In genomic region chr17:49063789-49064188, GRCm38 (mm10) we compare ENCODE assay signal across 14 mouse cellular contexts.
DNase-seq lines count a peak whose midpoint lies in the region; ATAC-seq and TF ChIP-seq lines count a peak whose summit lies in the region.
"Had no signal": no experiment of that assay in that cellular context is flagged by ENCODE, and none has a peak within 500 bp of the region (broad histone marks: within the 10 kb centered on the region; RNA-seq: fewer than 3 reads in every experiment).

No protein-coding gene starts in this region.

- TF ChIP-seq CTCF in stomach, postnatal 0 days (IDR thresholded peaks at IDR 0.05; ENCODE audit: low read depth): no peak

- H3K36me3 ChIP-seq in hindbrain, embryonic 11.5 days (ENCODE audit: control insufficient read depth, insufficient read depth, low read length): no peaks in the 10 kb centered on the region
- H3K36me3 ChIP-seq in hindbrain, embryonic 12.5 days: no peaks in the 10 kb centered on the region
- H3K36me3 ChIP-seq in hindbrain, embryonic 16.5 days (ENCODE audit: control insufficient read depth, insufficient read depth, low read length): no peaks in the 10 kb centered on the region
- no peaks in the 10 kb centered on the region for H3K36me3 ChIP-seq in neural tube, embryonic 14.5 days (ENCODE audit: control insufficient read depth, insufficient read depth, low read length)
- no peaks in the 10 kb centered on the region for H3K36me3 ChIP-seq in stomach, postnatal 0 days (ENCODE audit: control insufficient read depth, insufficient read depth, low read length)
- H3K36me3 ChIP-seq: limb, embryonic 13.5 days had no signal

- H3K27me3 ChIP-seq in hindbrain, embryonic 11.5 days (ENCODE audit: control insufficient read depth, insufficient read depth, low read length): no peaks in the 10 kb centered on the region
- no peaks in the 10 kb centered on the region for H3K27me3 ChIP-seq in hindbrain, embryonic 12.5 days
- no peaks in the 10 kb centered on the region for H3K27me3 ChIP-seq in hindbrain, embryonic 16.5 days (replicated peaks; ENCODE audit: control insufficient read depth, insufficient read depth, low read length)
- H3K27me3 ChIP-seq in neural tube, embryonic 14.5 days (ENCODE audit: control insufficient read depth, insufficient read depth, low read length): no peaks in the 10 kb centered on the region
- H3K27me3 ChIP-seq in stomach, postnatal 0 days (ENCODE audit: control insufficient read depth, insufficient read depth, low read length): no peaks in the 10 kb centered on the region

- DNase-seq in hindbrain, embryonic 11.5 days (ENCODE audit: low spot score): peak; percentile 12
- peak; percentile 58 to 60 for DNase-seq in right cerebral cortex, postnatal 10 days (ENCODE audit: low spot score in 2 of 2)
- DNase-seq in right cerebral cortex, postnatal 14 days: no peak
- DNase-seq in adipocyte (ENCODE audit: low spot score): no peak
- DNase-seq in stomach, postnatal 0 days (ENCODE audit: low spot score): no peak
- DNase-seq: cerebellum, adult 11-12 months; heart, postnatal 4 days; lung, postnatal 36 days; thymus, postnatal 36 days had no signal

- H3K4me1 ChIP-seq in hindbrain, embryonic 11.5 days (replicated peaks; ENCODE audit: control insufficient read depth, insufficient read depth, low read length): no peaks in the 10 kb centered on the region
- peaks cover 6% of the 10 kb centered on the region; the same call in 1 of the 2 replicates for H3K4me1 ChIP-seq in hindbrain, embryonic 12.5 days
- peaks cover 4% of the 10 kb centered on the region; the same call in 1 of the 2 replicates for H3K4me1 ChIP-seq in hindbrain, embryonic 16.5 days (ENCODE audit: control insufficient read depth, insufficient read depth, low read depth, low read length)
- H3K4me1 ChIP-seq in neural tube, embryonic 14.5 days (ENCODE audit: control insufficient read depth, insufficient read depth, low read length): 0 out of 2 replicates have a peak, but pooled peaks cover 5% of the 10 kb centered on the region
- no peaks in the 10 kb centered on the region for H3K4me1 ChIP-seq in stomach, postnatal 0 days (replicated peaks; ENCODE audit: control insufficient read depth, insufficient read depth)

- 33% methylated on average over 3 of the region's 3 CpGs for WGBS in hindbrain, embryonic 11.5 days
- WGBS in hindbrain, embryonic 12.5 days: 33% methylated on average over 3 of the region's 3 CpGs
- 24% methylated on average over 3 of the region's 3 CpGs for WGBS in hindbrain, embryonic 16.5 days
- 15% methylated on average over 3 of the region's 3 CpGs for WGBS in neural tube, embryonic 14.5 days
- WGBS in stomach, postnatal 0 days: 36% methylated on average over 3 of the region's 3 CpGs

- H3K9ac ChIP-seq in hindbrain, embryonic 11.5 days (ENCODE audit: low read depth, low read length): no peak overlapping the region
- no peak overlapping the region for H3K9ac ChIP-seq in hindbrain, embryonic 12.5 days
- no peak overlapping the region for H3K9ac ChIP-seq in hindbrain, embryonic 16.5 days (ENCODE audit: low read depth, low read length)
- no peak overlapping the region for H3K9ac ChIP-seq in neural tube, embryonic 14.5 days (replicated peaks; ENCODE audit: low read depth, low read length)
- no peak overlapping the region for H3K9ac ChIP-seq in stomach, postnatal 0 days (ENCODE audit: low read length)
- H3K9ac ChIP-seq: limb, embryonic 13.5 days had no signal

- no peaks in the 10 kb centered on the region for H3K9me3 ChIP-seq in hindbrain, embryonic 11.5 days (ENCODE audit: control insufficient read depth, low read length)
- no peaks in the 10 kb centered on the region for H3K9me3 ChIP-seq in hindbrain, embryonic 12.5 days (replicated peaks)
- no peaks in the 10 kb centered on the region for H3K9me3 ChIP-seq in hindbrain, embryonic 16.5 days (ENCODE audit: control insufficient read depth, low read length)
- H3K9me3 ChIP-seq in neural tube, embryonic 14.5 days (ENCODE audit: control insufficient read depth, low read length): no peaks in the 10 kb centered on the region
- H3K9me3 ChIP-seq in stomach, postnatal 0 days (ENCODE audit: control insufficient read depth, low read length): no peaks in the 10 kb centered on the region
- H3K9me3 ChIP-seq: limb, embryonic 13.5 days had no signal

- H3K4me3 ChIP-seq in hindbrain, embryonic 11.5 days (ENCODE audit: low read depth, low read length): no peak overlapping the region
- H3K4me3 ChIP-seq in hindbrain, embryonic 12.5 days: no peak overlapping the region
- no peak overlapping the region for H3K4me3 ChIP-seq in hindbrain, embryonic 16.5 days (ENCODE audit: low read length)
- H3K4me3 ChIP-seq in neural tube, embryonic 14.5 days (ENCODE audit: low read depth, low read length): no peak overlapping the region
- no peak overlapping the region for H3K4me3 ChIP-seq in stomach, postnatal 0 days (ENCODE audit: low read depth, low read length)
- H3K4me3 ChIP-seq: limb, embryonic 13.5 days had no signal

- H3K4me2 ChIP-seq in hindbrain, embryonic 11.5 days (replicated peaks; ENCODE audit: low read depth, low read length): no peak overlapping the region
- H3K4me2 ChIP-seq in hindbrain, embryonic 12.5 days (replicated peaks): no peak overlapping the region
- H3K4me2 ChIP-seq in hindbrain, embryonic 16.5 days (ENCODE audit: low read length): no peak overlapping the region
- H3K4me2 ChIP-seq in neural tube, embryonic 14.5 days (ENCODE audit: low read depth, low read length): no peak overlapping the region
- no peak overlapping the region for H3K4me2 ChIP-seq in stomach, postnatal 0 days (replicated peaks; ENCODE audit: low read depth)
- H3K4me2 ChIP-seq: limb, embryonic 13.5 days had no signal

- H3K27ac ChIP-seq in hindbrain, embryonic 11.5 days (ENCODE audit: low read depth, low read length): no peak overlapping the region
- no peak overlapping the region for H3K27ac ChIP-seq in hindbrain, embryonic 12.5 days
- peak overlapping the region; percentile 0; the same call in 1 of the 2 replicates for H3K27ac ChIP-seq in hindbrain, embryonic 16.5 days (ENCODE audit: low read depth, low read length)
- H3K27ac ChIP-seq in neural tube, embryonic 14.5 days (ENCODE audit: low read depth, low read length): no peak overlapping the region; the same call in 1 of the 2 replicates
- H3K27ac ChIP-seq in stomach, postnatal 0 days (replicated peaks): no peak overlapping the region
- H3K27ac ChIP-seq: limb, embryonic 13.5 days had no signal

- no peak for TF ChIP-seq EP300 in stomach, postnatal 0 days (optimal IDR thresholded peaks at IDR 0.05)

- ATAC-seq in hindbrain, embryonic 11.5 days (ENCODE audit: low FRiP score): 0 out of 2 replicates have a peak, but pooled peaks have one; percentile 47
- ATAC-seq in hindbrain, embryonic 12.5 days (ENCODE audit: low FRiP score): no peak
- peak; percentile 49; the same call in 1 of the 2 replicates for ATAC-seq in hindbrain, embryonic 16.5 days
- ATAC-seq in neural tube, embryonic 14.5 days (ENCODE audit: low read depth): peak; percentile 55; the same call in 1 of the 2 replicates
- no peak for ATAC-seq in stomach, postnatal 0 days (ENCODE audit: low FRiP score, low TSS enrichment)
- ATAC-seq: activated CD4-positive, CD25-positive, alpha-beta regulatory T cell, adult 4 months had no signal

Comparison
In these comparisons a context has a peak if more than half of its experiments do, and no peak if none do; other contexts are left out.
1. ATAC-seq: peak in hindbrain, embryonic 11.5 days (single experiment), hindbrain, embryonic 16.5 days (single experiment) and neural tube, embryonic 14.5 days (single experiment); none in hindbrain, embryonic 12.5 days (single experiment) and stomach, postnatal 0 days (single experiment).
2. DNase-seq: peak in hindbrain, embryonic 11.5 days (single experiment) and right cerebral cortex, postnatal 10 days (2 of 2); none in right cerebral cortex, postnatal 14 days (single experiment), adipocyte (single experiment) and stomach, postnatal 0 days (single experiment).